10 mouse cellular contexts compared by ENCODE assay signal in genomic region chr11:83417080-83417479, GRCm38 (mm10). TPM values are rescaled to one million over a fixed set of nuclear protein-coding genes. Genes with fewer than 3 reads are reported as not detected.
DNase-seq lines count a peak whose midpoint lies in the region; ATAC-seq and TF ChIP-seq lines count a peak whose summit lies in the region.
"Had no signal": no experiment of that assay in that cellular context is flagged by ENCODE, and none has a peak within 500 bp of the region (broad histone marks: within the 10 kb centered on the region; RNA-seq: fewer than 3 reads in every experiment).

No protein-coding gene starts in this region.

- H3K4me1 ChIP-seq in forebrain, embryonic 10.5 days, result peaks cover 30% of the 10 kb centered on the region
- peaks cover 9% of the 10 kb centered on the region for H3K4me1 ChIP-seq in forebrain, embryonic 12.5 days
- H3K4me1 ChIP-seq in kidney, postnatal 0 days (replicated peaks; ENCODE audit: insufficient read depth, low read length), result peaks cover 6% of the 10 kb centered on the region; the same call in 1 of the 2 replicates

- DNase-seq in forebrain, embryonic 10.5 days (ENCODE audit: extremely low spot score, low spot score), result peak; percentile 52
- DNase-seq in urinary bladder, postnatal 14 days (ENCODE audit: low spot score), result peak; percentile 74
- no peak for DNase-seq in urinary bladder, adult 2 months (ENCODE audit: low spot score)
- peak; percentile 90 for DNase-seq in kidney, postnatal 0 days (ENCODE audit: low spot score)
- DNase-seq in naive thymus-derived CD4-positive, alpha-beta T cell, adult 2 months (ENCODE audit: low read depth), result peak; percentile 47
- DNase-seq in left cerebral cortex, adult 8-10 months (ENCODE audit: low spot score in 2 of 2), result no peak
- no peak for DNase-seq in T-cell, adult 2 months (ENCODE audit: low spot score)

- H3K9ac ChIP-seq in forebrain, embryonic 12.5 days, result no peak overlapping the region
- H3K9ac ChIP-seq in kidney, postnatal 0 days (ENCODE audit: low read depth, low read length), result no peak overlapping the region

- no peaks in the 10 kb centered on the region for H3K9me3 ChIP-seq in forebrain, embryonic 10.5 days
- no peaks in the 10 kb centered on the region for H3K9me3 ChIP-seq in forebrain, embryonic 12.5 days
- no peaks in the 10 kb centered on the region for H3K9me3 ChIP-seq in kidney, postnatal 0 days (replicated peaks; ENCODE audit: low read length)

- no peak overlapping the region for H3K4me2 ChIP-seq in forebrain, embryonic 12.5 days
- H3K4me2 ChIP-seq in kidney, postnatal 0 days (ENCODE audit: low read length), result no peak overlapping the region

- WGBS in forebrain, embryonic 10.5 days, result 13% methylated on average over 5 of the region's 5 CpGs
- WGBS in forebrain, embryonic 12.5 days, result 13% methylated on average over 5 of the region's 5 CpGs
- 4% methylated on average over 5 of the region's 5 CpGs for WGBS in kidney, postnatal 0 days

- H3K4me3 ChIP-seq in forebrain, embryonic 10.5 days, result no peak overlapping the region
- no peak overlapping the region for H3K4me3 ChIP-seq in forebrain, embryonic 12.5 days (replicated peaks)
- H3K4me3 ChIP-seq in kidney, postnatal 0 days (replicated peaks; ENCODE audit: low read depth, low read length), result no peak overlapping the region

- H3K27ac ChIP-seq in forebrain, embryonic 10.5 days, result no peak overlapping the region
- no peak overlapping the region for H3K27ac ChIP-seq in forebrain, embryonic 12.5 days
- no peak overlapping the region for H3K27ac ChIP-seq in kidney, postnatal 0 days

- TF ChIP-seq CTCF in kidney, postnatal 0 days (IDR thresholded peaks at IDR 0.05; ENCODE audit: low read depth), result no peak

- ATAC-seq in forebrain, embryonic 12.5 days (ENCODE audit: low FRiP score), result no peak
- no peak for ATAC-seq in kidney, postnatal 0 days (replicated peaks; ENCODE audit: low FRiP score, low read depth)

- no peaks in the 10 kb centered on the region for H3K36me3 ChIP-seq in forebrain, embryonic 10.5 days (replicated peaks)
- no peaks in the 10 kb centered on the region for H3K36me3 ChIP-seq in forebrain, embryonic 12.5 days (replicated peaks)
- H3K36me3 ChIP-seq in kidney, postnatal 0 days (ENCODE audit: insufficient read depth, low read length), result no peaks in the 10 kb centered on the region

- peaks cover 75% of the 10 kb centered on the region for H3K27me3 ChIP-seq in forebrain, embryonic 10.5 days (ENCODE audit: poor library complexity, severe bottlenecking)
- peaks cover 63% of the 10 kb centered on the region for H3K27me3 ChIP-seq in forebrain, embryonic 12.5 days
- H3K27me3 ChIP-seq in kidney, postnatal 0 days (ENCODE audit: insufficient read depth, low read length), result peaks cover 23% of the 10 kb centered on the region

RNA-seq across cellular contexts. Expression of gene Rasl10b, which starts 8.1 kb away (rescaled TPM):
- 2.7 and 3.1 TPM in 2 replicates for polyA plus RNA-seq in forebrain, embryonic 10.5 days (2016; fragmentation: Nextera tagmentation; extraction: Ambion mirVana)
- polyA plus RNA-seq in forebrain, embryonic 12.5 days (2016; fragmentation: Nextera tagmentation; extraction: Ambion mirVana), result 11.0 and 13.9 TPM in 2 replicates
- polyA plus RNA-seq in urinary bladder, adult 2 months (2012; rRNA removed), result 0.25 and 0.59 TPM in 2 replicates
- polyA plus RNA-seq in kidney, postnatal 0 days (2015; fragmentation: Nextera tagmentation; extraction: Ambion mirVana), result 0.38 and 0.49 TPM in 2 replicates
- 100 to 1,000 TPM; 253 to 298 (median 277) TPM for total RNA-seq in left cerebral cortex, adult 8-10 months (2022)

RNA-seq across cellular contexts. Expression of gene Gas2l2, which starts 12.2 kb away (rescaled TPM):
- polyA plus RNA-seq in forebrain, embryonic 10.5 days (2016; fragmentation: Nextera tagmentation; extraction: Ambion mirVana), result 0.07 TPM in 1 of 2 replicates, not detected in the other
- 0.08 and 0.22 TPM in 2 replicates for polyA plus RNA-seq in forebrain, embryonic 12.5 days (2016; fragmentation: Nextera tagmentation; extraction: Ambion mirVana)
- polyA plus RNA-seq in urinary bladder, adult 2 months (2012; rRNA removed), result 0.14 and 0.19 TPM in 2 replicates
- polyA plus RNA-seq in kidney, postnatal 0 days (2015; fragmentation: Nextera tagmentation; extraction: Ambion mirVana), result not detected in 2 replicates
- total RNA-seq in left cerebral cortex, adult 8-10 months (2022), result under 1 TPM in 3 of 4 experiments, not detected in 1; 0.11 to 0.27 (median 0.14) TPM
- total RNA-seq: neutrophil, adult 5-6 weeks had no signal
- polyA plus RNA-seq: heart, embryonic 14.5 days had no signal

RNA-seq across cellular contexts. Expression of gene 1700020L24Rik, which starts 20.4 kb away (rescaled TPM):
- 0.25 and 0.36 TPM in 2 replicates for polyA plus RNA-seq in forebrain, embryonic 10.5 days (2016; fragmentation: Nextera tagmentation; extraction: Ambion mirVana)
- polyA plus RNA-seq in forebrain, embryonic 12.5 days (2016; fragmentation: Nextera tagmentation; extraction: Ambion mirVana), result 0.29 and 0.35 TPM in 2 replicates
- polyA plus RNA-seq in urinary bladder, adult 2 months (2012; rRNA removed), result 0.56 and 0.61 TPM in 2 replicates
- 0.22 TPM in 1 of 2 replicates, not detected in the other for polyA plus RNA-seq in kidney, postnatal 0 days (2015; fragmentation: Nextera tagmentation; extraction: Ambion mirVana)
- total RNA-seq in left cerebral cortex, adult 8-10 months (2022), result 1 to 10 TPM in 1 of 4 experiments, under 1 TPM in 2, not detected in 1; 0.59 to 1.3 (median 0.80) TPM

RNA-seq across cellular contexts. Expression of gene Mmp28, which starts 45.8 kb away (rescaled TPM):
- polyA plus RNA-seq in forebrain, embryonic 10.5 days (2016; fragmentation: Nextera tagmentation; extraction: Ambion mirVana), result 0.70 and 1.1 TPM in 2 replicates
- polyA plus RNA-seq in forebrain, embryonic 12.5 days (2016; fragmentation: Nextera tagmentation; extraction: Ambion mirVana), result 1.5 and 2.7 TPM in 2 replicates
- 12.7 and 16.8 TPM in 2 replicates for polyA plus RNA-seq in urinary bladder, adult 2 months (2012; rRNA removed)
- polyA plus RNA-seq in kidney, postnatal 0 days (2015; fragmentation: Nextera tagmentation; extraction: Ambion mirVana), result 1.9 and 2.2 TPM in 2 replicates
- total RNA-seq in left cerebral cortex, adult 8-10 months (2022), result 1 to 10 TPM; 3.7 to 5.0 (median 4.2) TPM
- total RNA-seq: neutrophil, adult 5-6 weeks had no signal

RNA-seq across cellular contexts. Expression of gene Taf15, which starts 55.8 kb away (rescaled TPM):
- 14.2 and 14.6 TPM in 2 replicates for polyA plus RNA-seq in forebrain, embryonic 10.5 days (2016; fragmentation: Nextera tagmentation; extraction: Ambion mirVana)
- polyA plus RNA-seq in forebrain, embryonic 12.5 days (2016; fragmentation: Nextera tagmentation; extraction: Ambion mirVana), result 14.7 and 20.0 TPM in 2 replicates
- polyA plus RNA-seq in urinary bladder, adult 2 months (2012; rRNA removed), result 39.1 and 55.5 TPM in 2 replicates
- 5.7 and 6.7 TPM in 2 replicates for polyA plus RNA-seq in kidney, postnatal 0 days (2015; fragmentation: Nextera tagmentation; extraction: Ambion mirVana)
- total RNA-seq in left cerebral cortex, adult 8-10 months (2022), result 10 to 100 TPM; 50.1 to 67.1 (median 54.3) TPM

Comparison
In these comparisons a context has a peak if more than half of its experiments do, and no peak if none do; other contexts are left out.
1. DNase-seq: peak in forebrain, embryonic 10.5 days (single experiment), urinary bladder, postnatal 14 days (single experiment), kidney, postnatal 0 days (single experiment) and naive thymus-derived CD4-positive, alpha-beta T cell, adult 2 months (single experiment); none in urinary bladder, adult 2 months (single experiment), left cerebral cortex, adult 8-10 months (0 of 2) and T-cell, adult 2 months (single experiment).